Mouse (Mus musculus) cerebellum, postnatal 14 days (tissue): Measurements from ENCODE around the gene Tpt1.

ENCODE experiments used
- DNase-seq, 2 experiments: peaks; one replicate each; pipeline ENCODE4 v3.0.0; 2021; ENCODE audit warnings: mixed read lengths in 2 of 2

Gene Tpt1

GRCm38 (mm10) chr14:75878980-75879379, 34.1 kb downstream of the Tpt1 start:
- DNase-seq: no peak

- DNase-seq: no peak
Observed at GRCm38 (mm10) chr14:75881856-75882255, 37.0 kb downstream of the Tpt1 start.

GRCm38 (mm10) chr14:75883330-75883729, 38.4 kb downstream of the Tpt1 start:
- no peak for DNase-seq

GRCm38 (mm10) chr14:75883873-75884272, 39.0 kb downstream of the Tpt1 start:
- DNase-seq: no peak

GRCm38 (mm10) chr14:75892118-75892517, 47.2 kb downstream of the Tpt1 start:
- DNase-seq: no peak
